Mouse (Mus musculus) embryonic fibroblast, embryonic 13.5 days (primary cell): ENCODE data around the gene Stk32c.

Source experiments
- CTCF ChIP-seq: IDR thresholded peaks from 2 replicates; pipeline ENCODE4 v1.5.1; 2011; ENCODE audit warnings: mild to moderate bottlenecking, control low read depth, low read length, moderate library complexity, borderline replicate concordance; ENCODE audit not compliant: insufficient read depth
- POLR2A ChIP-seq: IDR thresholded peaks from 2 replicates; pipeline ENCODE4 v1.6.1; 2011; ENCODE audit warnings: low read depth, mild to moderate bottlenecking, control low read depth, low read length, moderate library complexity

- TF ChIP-seq CTCF = no peak
- no peak for TF ChIP-seq POLR2A
These were observed 65.7 kb downstream of the Stk32c start for GRCm38 (mm10) chr7:139147360-139147759.
